Mouse (Mus musculus) liver, embryonic 16.5 days (tissue): ENCODE results near the gene Asb1. TPM values are rescaled to one million over a fixed set of nuclear protein-coding genes. Genes with fewer than 3 reads are reported as not detected.
A peak's percentile ranks its signal among the peaks of the same experiment; 100 is the strongest.

Source experiments
- ATAC-seq: fragments of 200-750 bp; cut with Nextera tagmentation; 2 replicates; pipeline ENCODE4 v1.8.0; 2017; ENCODE audit warnings: low read depth, mild to moderate bottlenecking, moderate number of reproducible peaks, moderate library complexity
- H3K27ac ChIP-seq: fragments of 300-500 bp; sonication (generic); 2 replicates; pipeline ENCODE4 v1.5.1; 2014; ENCODE audit warnings: mild to moderate bottlenecking, low read length
- H3K27me3 ChIP-seq: fragments of 300-500 bp; sonication (generic); 2 replicates; pipeline ENCODE4 v1.6.1; 2014; ENCODE audit warnings: low read depth, low read length, mixed read lengths; ENCODE audit not compliant: control insufficient read depth, insufficient read depth
- H3K36me3 ChIP-seq: fragments of 300-500 bp; sonication (generic); 2 replicates; pipeline ENCODE4 v1.6.1; 2014; ENCODE audit warnings: mild to moderate bottlenecking; ENCODE audit not compliant: control insufficient read depth, insufficient read depth
- H3K4me1 ChIP-seq: fragments of 300-500 bp; sonication (generic); 2 replicates; pipeline ENCODE4 v1.6.1; 2014; ENCODE audit warnings: low read depth, low read length, mixed read lengths; ENCODE audit not compliant: control insufficient read depth
- H3K4me2 ChIP-seq: fragments of 300-500 bp; sonication (generic); 2 replicates; pipeline ENCODE4 v1.6.1; 2014; ENCODE audit warnings: low read depth, low read length, mixed read lengths
- H3K4me3 ChIP-seq: fragments of 300-500 bp; sonication (generic); 2 replicates; pipeline ENCODE4 v1.5.1; 2014; ENCODE audit warnings: low read depth, mild to moderate bottlenecking, low read length
- H3K9ac ChIP-seq: fragments of 300-500 bp; sonication (generic); 2 replicates; pipeline ENCODE4 v1.6.1; 2014; ENCODE audit warnings: low read depth, low read length
- H3K9me3 ChIP-seq: fragments of 300-500 bp; sonication (generic); replicated peaks from 2 replicates; pipeline ENCODE4 v1.6.1; 2016; ENCODE audit warnings: low read length; ENCODE audit not compliant: control insufficient read depth
- WGBS: fragments of 180-500 bp; shearing (Covaris S2); extraction: QIAGEN DNeasy Blood & Tissue Kit; methylation state at CpG from one replicate; pipeline ENCODE4 v1.1.7; 2014; ENCODE audit not compliant: insufficient replicate concordance; 5-methylcytosine and 5-hydroxymethylcytosine counted together
- polyA plus RNA-seq: library from polyadenylated mRNA; unstranded; fragments of >200 nt; fragmentation: Nextera tagmentation; extraction: Ambion mirVana; gene quantifications from 2 replicates; pipeline ENCODE4 v1.2.1, GENCODE M21; 2015

The Asb1 gene
- polyA plus RNA-seq, 1 experiment from 2014 or later, result 9.2 TPM

DNA sequence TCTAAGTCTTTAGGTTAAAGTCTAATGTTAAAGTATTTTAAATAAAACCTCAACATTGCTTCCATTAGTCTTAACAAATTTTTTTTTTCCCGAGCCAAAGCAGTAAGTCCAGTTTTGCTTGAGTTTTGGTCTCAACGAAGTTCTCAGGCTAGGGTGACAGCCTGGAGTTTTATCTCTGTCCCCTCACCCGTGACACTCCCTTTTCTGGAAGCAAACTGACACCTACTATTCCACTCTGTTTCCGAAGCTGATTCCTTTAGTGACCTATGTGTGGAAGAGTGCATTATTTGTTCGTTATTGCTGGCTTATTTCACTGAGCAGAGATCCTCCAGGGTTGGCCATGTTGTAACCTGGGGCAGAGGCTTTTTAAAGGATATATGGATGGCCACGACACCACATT is 1.1 kb upstream of the Asb1 start:
- peak overlapping the region; percentile 97 for H3K4me3 ChIP-seq
- H3K4me2 ChIP-seq, result peak overlapping the region; percentile 89
- ATAC-seq, result no peak
- WGBS, result 8% methylated on average over 6 of the region's 6 CpGs
- H3K9me3 ChIP-seq, result no peaks in the 10 kb centered on the region
- H3K27me3 ChIP-seq, result no peaks in the 10 kb centered on the region
- H3K36me3 ChIP-seq, result no peaks in the 10 kb centered on the region
- peaks cover 57% of the 10 kb centered on the region for H3K4me1 ChIP-seq
- peak overlapping the region; percentile 96 for H3K27ac ChIP-seq
- H3K9ac ChIP-seq, result peak overlapping the region; percentile 72

DNA sequence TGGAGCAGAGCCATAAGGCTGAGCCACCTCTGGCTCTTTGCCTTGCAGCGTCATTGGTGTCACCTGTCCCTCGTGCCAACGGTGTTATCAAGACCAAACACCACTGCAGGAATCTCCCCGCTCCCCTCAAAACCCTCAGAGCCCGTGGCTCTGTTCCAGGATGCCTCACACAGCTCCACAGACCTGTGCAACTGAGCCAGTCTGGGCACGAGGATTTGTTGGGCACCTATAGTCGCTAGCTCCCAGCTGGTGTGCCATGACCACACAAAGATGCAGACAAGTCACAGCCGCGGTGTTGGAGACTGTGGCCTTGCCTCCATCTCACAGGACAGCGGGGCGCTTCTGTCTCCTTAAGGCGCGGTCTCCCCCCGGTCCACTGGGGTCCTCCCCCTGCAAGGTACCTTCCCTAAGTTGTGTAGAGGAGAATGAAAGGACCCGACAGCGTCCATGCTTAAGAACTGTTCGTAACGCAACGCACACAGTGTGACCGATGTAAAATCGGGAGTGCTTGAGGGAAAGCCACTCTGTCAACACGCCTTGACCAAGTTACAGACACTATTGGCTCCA is 557 bp upstream of the Asb1 start:
- H3K27me3 ChIP-seq, result no peaks in the 10 kb centered on the region
- peak overlapping the region; percentile 72 for H3K9ac ChIP-seq
- H3K4me1 ChIP-seq, result peaks cover 57% of the 10 kb centered on the region
- H3K4me2 ChIP-seq, result peak overlapping the region; percentile 89
- peak overlapping the region; percentile 97 for H3K4me3 ChIP-seq
- peak overlapping the region; percentile 96 for H3K27ac ChIP-seq
- WGBS, result under 1% methylated on average over 22 of the region's 22 CpGs
- ATAC-seq, result peak; percentile 45
- H3K36me3 ChIP-seq, result no peaks in the 10 kb centered on the region; the same call in 1 of the 2 replicates
- no peaks in the 10 kb centered on the region for H3K9me3 ChIP-seq

DNA sequence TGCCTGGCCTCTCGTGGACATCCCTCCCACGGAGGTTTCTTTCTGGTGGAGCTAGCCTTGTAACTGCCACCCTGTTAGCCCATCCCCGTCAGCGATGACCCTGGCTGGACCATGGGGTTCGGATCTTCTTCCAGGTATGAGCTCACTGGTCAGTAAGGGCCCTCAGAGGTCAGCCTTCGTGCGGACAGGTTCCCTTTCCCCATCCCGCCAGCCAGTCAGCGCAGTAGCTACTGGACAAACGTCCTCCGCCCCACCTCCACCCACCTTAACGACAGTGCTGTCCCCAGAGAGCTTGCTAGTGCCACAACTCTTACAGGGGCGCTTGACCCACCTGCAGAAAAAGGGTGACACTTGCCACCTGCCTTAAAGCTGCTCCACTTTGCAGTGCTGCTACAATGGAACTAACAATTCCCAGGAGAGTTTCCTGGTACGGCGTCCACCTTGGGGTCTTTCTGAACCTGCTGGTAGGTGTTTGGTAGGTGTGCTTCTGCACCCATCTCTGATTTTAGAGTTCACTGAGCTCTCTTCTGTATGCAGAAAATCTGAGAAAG is 773 bp downstream of the Asb1 start:
- no peak for ATAC-seq
- peak overlapping the region; percentile 96 for H3K27ac ChIP-seq
- peaks cover 4% of the 10 kb centered on the region for H3K36me3 ChIP-seq
- H3K9ac ChIP-seq, result peak overlapping the region; percentile 94
- peak overlapping the region; percentile 97 for H3K4me3 ChIP-seq
- H3K4me1 ChIP-seq, result peaks cover 67% of the 10 kb centered on the region
- no peaks in the 10 kb centered on the region for H3K27me3 ChIP-seq
- WGBS, result 14% methylated on average over 15 of the region's 15 CpGs
- no peaks in the 10 kb centered on the region for H3K9me3 ChIP-seq
- H3K4me2 ChIP-seq, result peak overlapping the region; percentile 89

DNA sequence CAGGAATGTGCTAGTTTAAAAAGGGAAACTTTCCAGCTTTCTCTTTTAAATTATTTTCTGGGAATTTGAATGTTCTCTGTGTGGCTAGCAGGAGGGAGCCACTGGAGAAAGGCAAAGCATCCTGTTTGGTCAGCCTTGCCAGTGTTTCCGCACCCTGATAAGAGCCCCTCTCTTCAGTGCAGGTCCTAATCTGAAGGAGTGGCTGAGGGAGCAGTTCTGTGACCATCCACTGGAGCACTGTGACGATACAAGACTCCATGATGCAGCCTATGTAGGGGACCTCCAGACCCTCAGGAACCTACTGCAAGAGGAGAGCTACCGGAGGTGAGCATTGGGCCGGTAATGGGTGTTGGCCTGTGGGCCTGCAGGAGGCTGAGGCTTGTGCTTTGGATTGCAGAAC is 3.6 kb downstream of the Asb1 start:
- peaks cover 23% of the 10 kb centered on the region for H3K36me3 ChIP-seq
- peak overlapping the region; percentile 52 for H3K4me2 ChIP-seq
- no peaks in the 10 kb centered on the region for H3K27me3 ChIP-seq
- H3K27ac ChIP-seq, result peak overlapping the region; percentile 88
- peaks cover 56% of the 10 kb centered on the region for H3K4me1 ChIP-seq
- ATAC-seq, result no peak
- H3K4me3 ChIP-seq, result peak overlapping the region; percentile 37; the same call in 1 of the 2 replicates
- no peaks in the 10 kb centered on the region for H3K9me3 ChIP-seq
- 48% methylated on average over 4 of the region's 4 CpGs for WGBS
- H3K9ac ChIP-seq, result 0 out of 2 replicates have a peak overlapping the region, but pooled peaks have one; percentile 14

DNA sequence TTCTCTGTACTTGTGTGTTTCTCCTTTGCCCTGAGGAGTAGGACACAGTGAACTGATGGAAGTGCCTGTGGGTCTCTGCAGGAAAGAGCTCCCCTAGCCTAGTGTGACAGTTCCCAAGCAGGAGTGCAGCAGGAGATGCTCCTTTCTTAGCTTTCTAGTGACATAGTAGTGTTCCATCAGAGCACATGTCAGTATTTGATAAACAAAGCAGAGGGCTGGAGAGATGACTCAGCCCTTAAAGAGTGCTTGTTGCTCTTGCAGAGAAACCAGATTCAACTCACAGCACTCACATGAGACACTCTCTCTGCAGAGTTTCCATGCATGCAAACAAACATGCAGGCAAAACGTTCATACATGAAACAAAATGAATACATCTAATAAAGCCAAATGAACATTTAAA is 4.9 kb downstream of the Asb1 start:
- Histone ChIP-seq H3K9me3 (no peaks in the 10 kb centered on the region), H3K4me1 (peaks cover 48% of the 10 kb centered on the region), H3K9ac (no peak overlapping the region; the same call in 1 of the 2 replicates), H3K36me3 (peaks cover 26% of the 10 kb centered on the region), H3K4me2 (peak overlapping the region; percentile 52), H3K27ac (peak overlapping the region; percentile 88), H3K27me3 (no peaks in the 10 kb centered on the region), H3K4me3 (peak overlapping the region; percentile 29)
- ATAC-seq, result no peak
- 61% methylated on average over 1 of the region's 1 CpGs for WGBS

DNA sequence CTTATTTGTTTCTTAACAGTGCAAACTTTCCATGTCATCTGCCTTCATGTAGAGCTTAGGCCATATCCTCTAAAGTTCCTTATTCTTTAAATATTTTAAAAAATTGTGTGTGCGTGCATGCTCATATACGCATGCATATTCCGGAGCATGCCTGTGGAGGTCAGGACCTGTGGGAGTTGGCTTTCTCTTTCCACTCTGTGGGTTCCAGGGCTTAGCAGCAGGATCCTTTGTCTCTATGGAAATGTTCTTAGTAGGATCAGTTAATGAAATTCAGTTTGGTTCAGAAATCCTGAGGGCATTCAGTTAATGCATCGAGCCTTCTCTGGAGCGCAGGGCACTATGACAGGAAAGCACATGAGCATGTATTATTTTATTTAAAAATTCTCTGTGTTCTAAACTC is 7.2 kb downstream of the Asb1 start:
- Histone ChIP-seq H3K27me3 (no peaks in the 10 kb centered on the region), H3K9me3 (no peaks in the 10 kb centered on the region), H3K4me3 (no peak overlapping the region), H3K36me3 (peaks cover 34% of the 10 kb centered on the region), H3K4me1 (peaks cover 35% of the 10 kb centered on the region), H3K9ac (no peak overlapping the region), H3K4me2 (no peak overlapping the region), H3K27ac (no peak overlapping the region)
- WGBS, result 96% methylated on average over 5 of the region's 5 CpGs
- ATAC-seq, result no peak

DNA sequence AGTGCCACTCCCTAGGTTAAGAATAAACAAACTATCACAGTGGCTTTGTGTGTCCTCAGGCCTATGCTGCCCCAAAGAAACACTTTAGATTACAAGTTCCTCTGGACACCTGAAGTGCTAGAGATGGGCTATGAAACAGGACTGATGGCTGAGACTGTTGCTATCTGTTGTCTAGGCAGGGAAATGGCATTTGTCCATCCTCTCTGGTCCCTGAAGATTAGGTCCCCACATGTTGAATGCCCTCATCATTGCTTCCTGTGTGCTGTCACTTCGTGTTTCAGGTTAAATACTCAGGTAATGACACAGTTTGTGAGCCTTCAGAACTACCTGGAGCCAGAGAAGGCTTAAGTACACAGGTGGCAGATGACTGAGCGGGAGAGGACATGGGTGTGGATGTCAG is 8.7 kb downstream of the Asb1 start:
- no peaks in the 10 kb centered on the region for H3K9me3 ChIP-seq
- no peak overlapping the region for H3K4me2 ChIP-seq
- H3K36me3 ChIP-seq, result peaks cover 44% of the 10 kb centered on the region
- H3K27me3 ChIP-seq, result no peaks in the 10 kb centered on the region
- 57% methylated on average over 2 of the region's 2 CpGs for WGBS
- peak overlapping the region; percentile 29; the same call in 1 of the 2 replicates for H3K27ac ChIP-seq
- no peak overlapping the region for H3K9ac ChIP-seq
- H3K4me3 ChIP-seq, result no peak overlapping the region
- ATAC-seq, result no peak
- peaks cover 27% of the 10 kb centered on the region for H3K4me1 ChIP-seq

DNA sequence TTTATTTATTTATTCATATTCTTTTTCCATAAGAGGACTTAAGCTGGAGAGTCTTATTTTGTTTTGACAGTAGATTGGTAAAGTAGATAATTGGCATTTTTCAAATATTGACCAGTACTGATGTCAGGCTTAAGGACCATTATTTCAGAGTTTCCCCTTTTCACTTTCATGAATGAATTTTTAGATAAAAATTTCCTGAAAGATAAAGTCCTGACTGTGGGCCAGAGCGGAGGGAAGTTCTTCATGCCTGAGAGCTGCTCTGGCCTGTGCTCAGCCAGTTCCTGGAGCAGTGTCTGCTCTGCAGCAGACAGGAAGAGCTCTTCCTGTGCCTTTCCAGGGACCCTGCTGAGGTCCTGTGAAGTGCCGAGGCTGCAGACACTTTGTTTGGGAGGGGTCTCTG is 16.8 kb downstream of the Asb1 start:
- no peak for ATAC-seq
- no peaks in the 10 kb centered on the region for H3K27me3 ChIP-seq
- no peaks in the 10 kb centered on the region for H3K4me1 ChIP-seq
- H3K4me2 ChIP-seq, result no peak overlapping the region
- peaks cover 37% of the 10 kb centered on the region for H3K36me3 ChIP-seq
- H3K9me3 ChIP-seq, result no peaks in the 10 kb centered on the region
- no peak overlapping the region for H3K27ac ChIP-seq
- 64% methylated on average over 2 of the region's 2 CpGs for WGBS
- H3K4me3 ChIP-seq, result no peak overlapping the region
- H3K9ac ChIP-seq, result no peak overlapping the region

DNA sequence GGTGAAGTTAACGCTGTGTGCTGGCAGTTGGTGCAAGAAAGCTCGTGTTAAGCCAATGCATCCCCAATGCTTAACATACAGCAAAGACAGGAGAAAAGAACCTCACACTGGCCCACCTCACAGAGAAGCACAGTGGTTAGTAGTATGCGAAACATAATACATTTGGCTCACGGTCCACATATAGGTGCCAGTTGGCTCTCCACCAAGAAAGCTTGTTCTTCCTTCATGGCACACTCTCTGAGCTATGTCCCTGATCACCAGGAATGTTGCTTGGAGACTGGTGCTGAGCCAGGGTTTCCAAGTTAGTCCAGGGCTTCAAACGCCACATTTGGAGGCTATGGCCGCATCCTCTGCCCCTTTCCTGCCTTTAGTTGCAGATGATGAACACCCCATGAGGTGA is 20.9 kb downstream of the Asb1 start:
- Histone ChIP-seq H3K9ac (no peak overlapping the region), H3K9me3 (no peaks in the 10 kb centered on the region), H3K4me3 (no peak overlapping the region), H3K36me3 (peaks cover 6% of the 10 kb centered on the region), H3K4me2 (no peak overlapping the region), H3K27ac (no peak overlapping the region), H3K4me1 (no peaks in the 10 kb centered on the region), H3K27me3 (no peaks in the 10 kb centered on the region)
- WGBS, result 80% methylated on average over 6 of the region's 6 CpGs
- ATAC-seq, result no peak
